Mouse (Mus musculus): ENCODE data around the gene Foxn2. TPM values are rescaled to one million over a fixed set of nuclear protein-coding genes. Genes with fewer than 3 reads are reported as not detected.

The Foxn2 gene
- polyA plus RNA-seq, 1 experiment from 2014 or later, result 7.7 TPM

DNA sequence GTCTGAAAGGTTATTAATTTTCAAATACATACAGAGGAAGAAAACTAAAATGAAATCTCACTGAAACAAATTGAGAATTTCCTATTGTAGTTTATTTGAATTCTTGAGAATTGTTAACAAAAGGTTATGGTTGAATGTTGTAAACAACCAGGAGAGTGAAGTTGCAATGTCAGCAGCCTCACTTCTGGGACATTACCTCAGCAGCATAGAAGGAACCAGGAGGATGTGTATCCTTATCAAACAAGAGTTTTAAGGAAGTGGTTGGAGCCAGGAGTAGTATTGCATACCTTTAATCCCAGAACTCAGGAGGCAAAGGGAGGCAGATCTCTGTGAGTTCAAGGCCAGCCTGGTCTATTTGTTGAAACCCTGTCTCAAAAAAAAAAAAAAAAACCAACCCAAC, 37.2 kb downstream of the Foxn2 start:
- no peaks in the 10 kb centered on the region for H3K9me3 ChIP-seq (ENCODE audit: control insufficient read depth, low read length)
- no peak overlapping the region for H3K9ac ChIP-seq (replicated peaks; ENCODE audit: low read length)
- H3K4me2 ChIP-seq (ENCODE audit: low read length), result no peak overlapping the region
- H3K27ac ChIP-seq (replicated peaks; ENCODE audit: low read depth, low read length), result no peak overlapping the region
- DNase-seq, result no peak
- ATAC-seq (ENCODE audit: low FRiP score, low TSS enrichment), result no peak
- no peak overlapping the region for H3K4me3 ChIP-seq (replicated peaks; ENCODE audit: low read depth, low read length)
- H3K27me3 ChIP-seq (ENCODE audit: control insufficient read depth, insufficient read depth, low read length), result no peaks in the 10 kb centered on the region
- no peaks in the 10 kb centered on the region for H3K4me1 ChIP-seq (ENCODE audit: control insufficient read depth, insufficient read depth, low read length)
- 0 out of 2 replicates have a peak, but pooled peaks cover 2% of the 10 kb centered on the region for H3K36me3 ChIP-seq (ENCODE audit: control insufficient read depth, insufficient read depth, low read length)

DNA sequence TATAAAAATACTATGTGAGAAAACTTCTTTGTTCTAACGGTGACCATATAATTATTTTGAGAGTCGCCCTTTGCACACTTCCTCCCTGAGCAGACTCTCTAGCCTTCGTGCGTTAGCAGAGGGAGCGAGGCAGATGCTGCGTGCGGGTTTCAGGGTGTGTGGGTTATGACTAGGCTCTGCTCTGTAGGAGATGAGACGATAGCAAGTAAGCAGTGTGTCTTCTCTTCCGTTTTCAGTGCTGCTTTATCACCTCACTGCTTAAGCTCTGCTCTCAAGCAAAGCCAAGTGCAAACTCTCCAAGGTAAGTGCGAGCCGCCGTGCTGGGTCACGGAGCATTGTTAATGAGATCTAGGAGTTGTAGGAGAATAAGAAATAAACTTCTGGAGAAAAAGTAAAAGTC, 38.5 kb downstream of the Foxn2 start:
- Histone ChIP-seq H3K36me3 (ENCODE audit: control insufficient read depth, insufficient read depth, low read length) (0 out of 2 replicates have a peak, but pooled peaks cover 2% of the 10 kb centered on the region), H3K4me1 (ENCODE audit: control insufficient read depth, insufficient read depth, low read length) (no peaks in the 10 kb centered on the region), H3K4me2 (ENCODE audit: low read length) (no peak overlapping the region), H3K9me3 (ENCODE audit: control insufficient read depth, low read length) (no peaks in the 10 kb centered on the region), H3K4me3 (replicated peaks; ENCODE audit: low read depth, low read length) (no peak overlapping the region), H3K27me3 (ENCODE audit: control insufficient read depth, insufficient read depth, low read length) (no peaks in the 10 kb centered on the region), H3K9ac (replicated peaks; ENCODE audit: low read length) (no peak overlapping the region), H3K27ac (replicated peaks; ENCODE audit: low read depth, low read length) (no peak overlapping the region)
- WGBS, result 85% methylated on average over 13 of the region's 13 CpGs
- ATAC-seq (ENCODE audit: low FRiP score, low TSS enrichment) (no peak), DNase-seq (no peak)

DNA sequence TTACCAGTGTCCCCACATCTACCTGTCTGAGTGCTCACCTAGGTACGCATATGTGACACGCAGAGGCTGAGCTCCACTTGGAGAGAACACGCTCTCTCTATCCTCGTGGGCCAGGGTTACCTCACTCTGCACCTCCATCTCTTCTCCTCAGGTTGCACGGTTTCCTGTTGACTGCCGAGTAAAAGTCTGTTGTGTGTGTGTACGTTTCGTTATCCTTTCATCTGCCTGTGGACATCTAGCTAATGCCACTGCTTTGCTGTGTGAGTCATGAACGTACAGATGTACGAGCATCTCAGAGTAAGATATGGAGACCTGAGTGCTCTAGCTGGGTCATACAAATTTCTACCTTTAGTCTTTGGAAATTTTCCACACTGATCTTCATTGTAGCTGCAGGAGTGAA, 39.9 kb downstream of the Foxn2 start:
- Histone ChIP-seq H3K9ac (replicated peaks; ENCODE audit: low read length) (no peak overlapping the region), H3K4me1 (ENCODE audit: control insufficient read depth, insufficient read depth, low read length) (no peaks in the 10 kb centered on the region), H3K27ac (replicated peaks; ENCODE audit: low read depth, low read length) (no peak overlapping the region), H3K4me2 (ENCODE audit: low read length) (no peak overlapping the region), H3K9me3 (ENCODE audit: control insufficient read depth, low read length) (no peaks in the 10 kb centered on the region), H3K36me3 (ENCODE audit: control insufficient read depth, insufficient read depth, low read length) (0 out of 2 replicates have a peak, but pooled peaks cover 2% of the 10 kb centered on the region), H3K27me3 (ENCODE audit: control insufficient read depth, insufficient read depth, low read length) (no peaks in the 10 kb centered on the region), H3K4me3 (replicated peaks; ENCODE audit: low read depth, low read length) (no peak overlapping the region)
- WGBS, result 96% methylated on average over 10 of the region's 10 CpGs
- ATAC-seq (ENCODE audit: low FRiP score, low TSS enrichment), result no peak
- DNase-seq, result no peak

DNA sequence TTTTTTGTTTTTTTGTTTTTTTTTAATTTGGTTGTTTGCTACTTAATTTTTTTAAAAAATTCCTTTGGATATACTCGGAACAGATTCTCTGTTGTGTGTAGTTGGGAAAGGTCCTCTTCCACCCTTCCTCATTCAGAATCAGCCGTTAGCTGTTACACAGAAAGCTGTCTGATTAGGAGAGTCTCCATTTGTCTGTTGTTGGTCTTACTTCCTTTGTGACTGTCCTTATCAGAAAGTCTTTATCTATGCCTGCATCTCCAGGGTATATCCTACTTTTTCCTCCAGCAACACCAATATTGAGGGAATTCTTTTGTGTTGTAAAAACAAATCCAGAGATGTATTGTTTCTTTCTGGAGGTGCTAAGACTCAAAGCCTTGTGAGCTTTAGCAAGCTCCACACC, 40.6 kb downstream of the Foxn2 start:
- H3K4me1 ChIP-seq (ENCODE audit: control insufficient read depth, insufficient read depth, low read length), result no peaks in the 10 kb centered on the region
- no peak overlapping the region for H3K27ac ChIP-seq (replicated peaks; ENCODE audit: low read depth, low read length)
- no peak overlapping the region for H3K4me3 ChIP-seq (replicated peaks; ENCODE audit: low read depth, low read length)
- 89% methylated on average over 2 of the region's 2 CpGs for WGBS
- ATAC-seq (ENCODE audit: low FRiP score, low TSS enrichment) (no peak), DNase-seq (no peak)
- no peak overlapping the region for H3K4me2 ChIP-seq (ENCODE audit: low read length)
- no peaks in the 10 kb centered on the region for H3K27me3 ChIP-seq (ENCODE audit: control insufficient read depth, insufficient read depth, low read length)
- H3K9me3 ChIP-seq (ENCODE audit: control insufficient read depth, low read length), result no peaks in the 10 kb centered on the region
- no peak overlapping the region for H3K9ac ChIP-seq (replicated peaks; ENCODE audit: low read length)
- H3K36me3 ChIP-seq (ENCODE audit: control insufficient read depth, insufficient read depth, low read length), result 0 out of 2 replicates have a peak, but pooled peaks cover 2% of the 10 kb centered on the region

DNA sequence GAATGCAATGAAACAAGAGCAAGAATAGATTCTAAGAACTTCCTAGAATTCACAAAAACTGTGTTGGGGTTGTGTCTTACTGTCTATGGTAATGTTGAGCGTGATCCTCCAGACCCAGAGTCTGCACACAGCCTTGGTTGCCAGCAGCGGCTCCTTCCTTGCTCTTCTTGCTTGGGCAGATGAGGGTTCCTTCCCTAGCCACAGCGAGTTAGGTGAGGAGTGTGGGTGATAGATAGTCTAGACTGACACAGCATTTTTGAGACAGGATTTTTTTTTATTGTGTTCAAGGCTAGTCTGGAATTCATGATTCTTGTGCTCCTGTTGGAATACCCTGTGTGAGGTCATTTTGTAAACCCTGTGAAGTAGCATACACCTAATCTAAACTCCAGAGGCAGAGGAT, 41.1 kb downstream of the Foxn2 start:
- no peak overlapping the region for H3K4me2 ChIP-seq (ENCODE audit: low read length)
- H3K36me3 ChIP-seq (ENCODE audit: control insufficient read depth, insufficient read depth, low read length), result 0 out of 2 replicates have a peak, but pooled peaks cover 2% of the 10 kb centered on the region
- no peak overlapping the region for H3K9ac ChIP-seq (replicated peaks; ENCODE audit: low read length)
- H3K27me3 ChIP-seq (ENCODE audit: control insufficient read depth, insufficient read depth, low read length), result no peaks in the 10 kb centered on the region
- DNase-seq, result no peak
- no peaks in the 10 kb centered on the region for H3K9me3 ChIP-seq (ENCODE audit: control insufficient read depth, low read length)
- ATAC-seq (ENCODE audit: low FRiP score, low TSS enrichment), result no peak
- H3K27ac ChIP-seq (replicated peaks; ENCODE audit: low read depth, low read length), result no peak overlapping the region
- H3K4me1 ChIP-seq (ENCODE audit: control insufficient read depth, insufficient read depth, low read length), result no peaks in the 10 kb centered on the region
- WGBS, result 96% methylated on average over 3 of the region's 3 CpGs
- no peak overlapping the region for H3K4me3 ChIP-seq (replicated peaks; ENCODE audit: low read depth, low read length)

DNA sequence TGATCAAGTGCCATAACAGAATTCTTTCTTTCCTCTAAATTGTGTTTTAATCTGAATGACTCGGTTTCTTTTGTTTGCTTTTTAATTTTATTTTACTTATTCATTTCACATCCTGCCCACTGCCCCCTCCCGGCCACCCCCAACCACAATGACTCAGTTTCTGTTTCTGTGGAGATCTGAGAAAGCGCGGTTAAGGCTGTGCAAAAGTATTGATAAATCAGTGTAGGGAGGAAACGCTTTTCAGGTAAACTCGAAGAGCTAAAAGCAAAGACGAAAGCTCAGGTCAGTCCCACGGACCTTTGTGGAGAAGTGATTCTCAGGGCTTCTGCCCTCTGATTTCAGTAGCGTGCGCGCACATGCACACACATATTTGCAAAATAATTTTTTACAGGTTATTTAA, 44.0 kb downstream of the Foxn2 start:
- H3K4me2 ChIP-seq (ENCODE audit: low read length), result no peak overlapping the region
- ATAC-seq (ENCODE audit: low FRiP score, low TSS enrichment) (no peak), DNase-seq (no peak)
- no peaks in the 10 kb centered on the region for H3K36me3 ChIP-seq (ENCODE audit: control insufficient read depth, insufficient read depth, low read length)
- H3K27me3 ChIP-seq (ENCODE audit: control insufficient read depth, insufficient read depth, low read length), result no peaks in the 10 kb centered on the region
- no peaks in the 10 kb centered on the region for H3K4me1 ChIP-seq (ENCODE audit: control insufficient read depth, insufficient read depth, low read length)
- no peak overlapping the region for H3K9ac ChIP-seq (replicated peaks; ENCODE audit: low read length)
- H3K9me3 ChIP-seq (ENCODE audit: control insufficient read depth, low read length), result no peaks in the 10 kb centered on the region
- H3K4me3 ChIP-seq (replicated peaks; ENCODE audit: low read depth, low read length), result no peak overlapping the region
- 92% methylated on average over 11 of the region's 11 CpGs for WGBS
- no peak overlapping the region for H3K27ac ChIP-seq (replicated peaks; ENCODE audit: low read depth, low read length)

DNA sequence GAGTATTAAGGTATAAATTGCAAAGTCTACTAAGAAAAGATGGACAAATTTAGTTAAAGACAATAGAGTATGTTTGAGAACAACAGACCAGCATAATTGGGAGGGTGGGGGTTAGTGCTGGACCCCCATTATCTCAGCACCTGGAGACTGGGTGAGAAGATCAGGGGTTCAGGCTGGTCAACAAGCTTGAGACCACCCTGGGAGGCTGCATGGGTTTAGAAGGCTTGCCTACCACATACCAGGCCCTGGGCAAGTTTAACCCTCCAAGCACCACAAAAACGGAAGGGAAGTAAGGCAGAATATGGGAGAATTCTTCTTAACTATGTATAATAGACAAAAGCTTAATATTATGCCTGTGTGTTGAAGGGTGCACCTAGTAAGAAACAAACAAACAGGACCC, 44.4 kb downstream of the Foxn2 start:
- H3K9ac ChIP-seq (replicated peaks; ENCODE audit: low read length), result no peak overlapping the region
- no peak overlapping the region for H3K4me2 ChIP-seq (ENCODE audit: low read length)
- no peaks in the 10 kb centered on the region for H3K9me3 ChIP-seq (ENCODE audit: control insufficient read depth, low read length)
- ATAC-seq (ENCODE audit: low FRiP score, low TSS enrichment), result no peak
- no peaks in the 10 kb centered on the region for H3K27me3 ChIP-seq (ENCODE audit: control insufficient read depth, insufficient read depth, low read length)
- H3K27ac ChIP-seq (replicated peaks; ENCODE audit: low read depth, low read length), result no peak overlapping the region
- no peaks in the 10 kb centered on the region for H3K4me1 ChIP-seq (ENCODE audit: control insufficient read depth, insufficient read depth, low read length)
- no peaks in the 10 kb centered on the region for H3K36me3 ChIP-seq (ENCODE audit: control insufficient read depth, insufficient read depth, low read length)
- H3K4me3 ChIP-seq (replicated peaks; ENCODE audit: low read depth, low read length), result no peak overlapping the region
- WGBS, result 86% methylated on average over 1 of the region's 1 CpGs
- no peak for DNase-seq

DNA sequence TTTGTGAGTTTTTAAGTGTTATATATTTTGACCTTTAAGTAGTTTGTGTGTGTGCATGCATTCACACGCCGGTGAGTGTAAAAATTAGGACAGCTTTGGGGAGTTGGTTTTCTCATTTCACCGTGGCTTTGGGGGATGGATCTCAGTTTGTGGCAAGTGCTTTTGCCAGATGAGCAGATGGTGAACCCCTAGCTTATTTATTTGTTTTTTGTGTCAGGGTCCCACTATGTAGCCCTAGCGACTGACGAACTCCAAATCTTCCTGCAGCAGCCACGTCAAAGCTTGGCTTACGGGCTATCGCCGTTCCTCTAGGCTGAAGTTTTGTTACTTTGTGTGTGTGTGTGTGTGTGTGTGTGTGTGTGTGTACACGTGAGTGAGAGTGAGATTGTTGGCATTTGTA, 50.0 kb downstream of the Foxn2 start:
- Histone ChIP-seq H3K9me3 (ENCODE audit: control insufficient read depth, low read length) (no peaks in the 10 kb centered on the region), H3K9ac (replicated peaks; ENCODE audit: low read length) (no peak overlapping the region), H3K27ac (replicated peaks; ENCODE audit: low read depth, low read length) (no peak overlapping the region), H3K4me2 (ENCODE audit: low read length) (no peak overlapping the region), H3K4me3 (replicated peaks; ENCODE audit: low read depth, low read length) (no peak overlapping the region), H3K36me3 (ENCODE audit: control insufficient read depth, insufficient read depth, low read length) (no peaks in the 10 kb centered on the region), H3K27me3 (ENCODE audit: control insufficient read depth, insufficient read depth, low read length) (no peaks in the 10 kb centered on the region), H3K4me1 (ENCODE audit: control insufficient read depth, insufficient read depth, low read length) (peaks cover 21% of the 10 kb centered on the region)
- DNase-seq (no peak), ATAC-seq (ENCODE audit: low FRiP score, low TSS enrichment) (no peak)
- WGBS, result 93% methylated on average over 10 of the region's 10 CpGs

DNA sequence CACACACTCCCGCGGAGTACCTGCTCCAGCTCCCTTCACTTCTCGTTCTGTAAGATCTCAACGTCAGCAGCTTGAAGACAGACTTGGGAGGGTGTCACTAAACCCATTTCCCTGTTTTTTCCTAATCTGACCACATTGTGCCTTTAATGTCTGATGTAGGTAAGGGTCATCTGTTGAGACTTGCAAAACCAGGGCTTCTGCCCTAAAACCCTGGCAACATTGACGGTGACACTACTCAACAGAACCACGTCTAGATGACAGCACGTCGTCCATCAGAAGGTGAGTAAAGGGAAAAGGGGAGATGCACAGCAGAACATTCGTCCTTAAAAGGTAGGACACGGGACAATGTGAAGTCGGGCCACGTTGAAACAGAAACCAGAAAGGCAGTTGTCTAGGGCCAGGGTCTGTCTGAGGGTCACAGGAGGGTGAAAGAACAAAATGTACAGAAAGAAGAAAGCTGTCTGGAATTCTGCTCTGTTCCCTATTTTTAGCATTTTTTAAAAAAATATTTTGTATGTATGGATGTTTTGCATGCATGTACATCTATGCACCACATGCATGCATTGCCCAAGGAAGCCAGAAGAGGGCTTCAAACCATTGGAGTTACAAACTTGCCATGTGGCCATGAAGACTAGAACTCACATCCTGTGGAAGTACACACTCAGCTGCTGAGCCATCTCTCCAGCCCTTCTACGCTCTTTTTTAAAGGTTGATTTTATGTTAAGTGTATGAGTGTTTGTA, 51.0 kb downstream of the Foxn2 start:
- H3K36me3 ChIP-seq (ENCODE audit: control insufficient read depth, insufficient read depth, low read length), result no peaks in the 10 kb centered on the region
- H3K27ac ChIP-seq (replicated peaks; ENCODE audit: low read depth, low read length), result no peak overlapping the region
- H3K9ac ChIP-seq (replicated peaks; ENCODE audit: low read length), result no peak overlapping the region
- H3K27me3 ChIP-seq (ENCODE audit: control insufficient read depth, insufficient read depth, low read length), result no peaks in the 10 kb centered on the region
- no peak overlapping the region for H3K4me2 ChIP-seq (ENCODE audit: low read length)
- no peaks in the 10 kb centered on the region for H3K9me3 ChIP-seq (ENCODE audit: control insufficient read depth, low read length)
- DNase-seq (no peak), ATAC-seq (ENCODE audit: low FRiP score, low TSS enrichment) (no peak)
- H3K4me3 ChIP-seq (replicated peaks; ENCODE audit: low read depth, low read length), result no peak overlapping the region
- 94% methylated on average over 13 of the region's 13 CpGs for WGBS
- peaks cover 21% of the 10 kb centered on the region for H3K4me1 ChIP-seq (ENCODE audit: control insufficient read depth, insufficient read depth, low read length)

All from midbrain, embryonic 14.5 days (tissue).